Mouse (Mus musculus) heart, postnatal 25 days (tissue): ENCODE measurements around the gene Fgfr2. TPM values are rescaled to one million over a fixed set of nuclear protein-coding genes. Genes with fewer than 3 reads are reported as not detected.
"Not testable (repeated sequence)": the region's sequence is repeated elsewhere in the genome, so short reads cannot be mapped to it uniquely, and the experiment has no call there.

Source experiments
- DNase-seq: peaks from one replicate; pipeline ENCODE4 v3.0.0; 2022; ENCODE audit warnings: low spot score
- intact Hi-C: fragments of 180-260 bp; cut with DNase I; formaldehyde crosslinking; loops from one replicate; pipeline ENCODE4 v1.15.1; 2025
- total RNA-seq, 2 experiments: library from RNA; stranded (reverse); gene quantifications; 2 replicates each; pipeline ENCODE4 v1.2.3; 2021

Gene Fgfr2
- total RNA-seq, 2 experiments from 2014 or later, result 1.7 to 1.8 TPM

DNA sequence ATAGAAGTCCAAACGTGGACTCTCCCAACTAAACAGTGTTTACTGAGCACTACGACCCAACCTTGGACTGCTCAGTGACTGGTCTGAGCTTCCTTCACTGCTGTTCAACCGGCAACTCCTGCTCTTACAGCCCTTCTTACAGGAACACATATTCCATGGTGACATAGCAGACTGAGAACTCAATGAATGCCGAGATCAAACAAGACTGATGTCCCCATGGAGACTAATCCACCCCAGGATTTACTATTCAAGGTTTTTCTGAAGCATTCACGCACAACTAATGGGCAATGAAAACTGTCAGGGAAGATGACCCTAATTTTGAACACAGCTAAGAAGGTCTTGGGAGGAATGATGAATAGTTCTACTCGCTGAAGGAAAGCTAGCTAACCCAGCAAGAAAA, 2650.5 kb downstream of the Fgfr2 start:
- intact Hi-C loops, result no loop called here
- no peak for DNase-seq

DNA sequence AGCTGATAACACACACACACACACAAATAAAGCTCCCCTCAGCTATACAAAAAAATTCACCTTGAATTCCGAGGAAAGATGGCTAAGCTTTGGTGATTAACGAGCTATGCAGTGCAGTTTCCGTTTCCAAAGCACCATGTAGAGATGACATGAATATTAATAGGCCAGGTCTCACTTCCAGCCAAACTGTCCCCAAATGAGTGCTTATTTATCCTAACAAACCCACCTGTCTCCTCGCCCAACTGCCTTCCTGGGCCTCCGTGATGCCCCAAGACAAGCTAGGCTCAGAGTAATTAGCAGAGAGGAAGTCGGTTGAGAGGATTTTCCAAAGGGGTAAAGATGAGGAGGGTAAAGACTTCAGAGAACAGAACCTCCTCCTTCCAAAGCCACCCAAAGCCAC, 2652.1 kb downstream of the Fgfr2 start:
- no peak for DNase-seq
- intact Hi-C loops, result no loop called here

DNA sequence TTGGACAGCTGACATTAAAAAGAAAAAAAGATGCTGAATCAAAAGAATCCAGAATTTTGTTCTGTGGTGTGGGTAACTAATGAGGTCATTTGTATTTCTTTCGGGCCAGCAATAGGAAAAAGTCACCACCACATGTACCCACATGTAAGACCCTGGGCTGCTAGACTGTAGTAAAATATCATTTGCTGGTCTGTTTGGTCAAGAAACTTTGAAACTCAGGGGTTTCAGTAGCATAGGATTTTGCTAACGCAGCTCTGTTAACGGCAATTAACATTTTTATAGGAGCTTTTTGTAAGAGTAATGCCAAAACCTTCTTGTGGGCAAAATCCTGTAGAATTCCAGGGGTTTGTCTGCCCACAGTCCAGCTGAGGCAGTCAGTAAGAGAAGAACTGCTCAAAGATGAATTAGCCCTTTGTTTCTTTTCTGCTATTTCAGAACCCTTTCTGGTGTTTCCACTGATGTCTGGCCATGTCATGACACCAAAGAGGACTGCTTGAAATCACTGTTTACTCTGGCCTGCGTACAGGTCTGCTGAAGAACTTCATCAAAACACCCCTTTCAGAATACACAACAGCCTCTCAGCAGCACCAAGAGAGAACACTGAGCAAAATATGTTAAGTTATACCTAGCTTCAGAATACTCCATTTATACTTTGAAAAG, 2667.4 kb downstream of the Fgfr2 start:
- intact Hi-C loops, result no loop called here
- no peak for DNase-seq

DNA sequence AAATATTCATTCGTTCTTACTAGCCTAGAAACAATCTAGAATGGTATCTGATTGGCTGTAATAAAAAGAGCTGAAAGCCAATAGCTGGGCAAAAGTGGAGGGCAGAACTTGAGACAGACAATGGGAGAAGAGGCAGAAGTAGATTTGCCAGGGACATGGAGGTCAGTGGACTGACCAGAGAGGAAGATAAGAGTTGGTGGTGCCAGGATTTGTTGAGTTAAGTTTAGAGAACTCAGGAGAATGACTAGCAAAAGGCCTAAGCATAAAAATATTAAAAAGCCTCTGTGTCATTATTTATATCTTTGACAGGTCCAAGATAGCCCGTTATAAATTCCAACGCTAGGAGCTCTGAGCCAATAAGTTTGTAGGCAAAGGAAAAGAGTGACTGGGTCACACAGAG, 2668.9 kb downstream of the Fgfr2 start:
- intact Hi-C loops, result no loop called here

DNA sequence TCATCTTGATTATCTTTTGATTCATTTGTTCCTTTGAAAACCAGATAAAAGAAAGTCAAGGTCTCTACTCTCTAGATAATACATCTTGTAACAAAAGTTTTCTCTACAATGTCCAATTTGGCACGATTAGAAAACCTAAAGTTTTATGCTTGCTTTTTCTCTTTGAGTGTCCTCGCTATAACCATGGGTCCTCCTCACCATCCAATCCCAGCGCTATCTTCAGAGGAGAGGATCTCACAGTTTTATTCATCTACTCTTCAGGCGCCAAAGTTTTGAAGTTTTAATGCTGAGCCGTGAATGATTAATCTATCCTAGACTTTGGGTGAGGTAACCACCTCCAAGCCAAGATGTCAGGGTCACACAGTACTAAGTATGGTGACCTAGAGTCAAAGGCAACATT, 2687.4 kb downstream of the Fgfr2 start:
- DNase-seq, result no peak
- intact Hi-C loops, result no loop called here

More for the DNA sequence above, 2668.9 kb downstream of the Fgfr2 start:
- no peak for DNase-seq

DNA sequence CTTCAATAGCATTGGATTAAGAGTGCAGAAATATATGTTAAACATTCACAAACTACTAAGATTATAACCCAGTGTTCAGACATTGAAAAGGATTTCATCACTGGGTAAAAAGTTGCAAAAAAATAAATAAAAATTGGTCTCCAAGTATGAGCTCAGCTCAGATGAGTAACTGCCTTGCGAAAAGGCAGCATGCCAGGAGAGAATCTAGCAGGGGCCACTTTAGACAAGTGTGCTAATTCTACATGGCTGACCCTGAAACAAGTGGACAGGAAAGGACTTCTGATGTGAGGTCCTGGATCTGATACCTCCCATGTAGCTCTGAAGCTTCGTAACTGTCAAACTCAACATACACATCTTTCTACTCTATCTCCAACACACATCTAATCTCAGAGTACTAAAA, 2691.0 kb downstream of the Fgfr2 start:
- DNase-seq, result no peak
- intact Hi-C loops, result no loop called here

DNA sequence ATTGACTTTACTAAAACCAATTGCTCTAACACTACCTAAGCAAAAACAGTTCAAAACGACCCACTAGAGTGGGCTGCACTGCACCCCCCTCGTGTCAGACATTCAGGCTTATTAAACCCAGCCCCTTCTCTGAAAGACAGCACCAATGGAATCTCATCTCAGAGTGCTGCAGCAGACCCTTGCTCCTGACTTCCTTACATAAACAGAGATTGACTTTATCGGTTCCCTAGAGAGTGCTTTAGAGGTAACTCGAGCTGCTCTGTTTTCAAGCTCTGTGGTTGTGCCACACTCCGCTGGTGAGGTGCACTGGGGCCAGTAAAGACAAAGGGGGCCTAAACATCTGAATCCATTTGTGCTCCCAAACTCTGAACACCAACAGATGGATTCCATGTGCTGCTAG, 2696.6 kb downstream of the Fgfr2 start:
- DNase-seq, result no peak
- intact Hi-C loops, result no loop called here

DNA sequence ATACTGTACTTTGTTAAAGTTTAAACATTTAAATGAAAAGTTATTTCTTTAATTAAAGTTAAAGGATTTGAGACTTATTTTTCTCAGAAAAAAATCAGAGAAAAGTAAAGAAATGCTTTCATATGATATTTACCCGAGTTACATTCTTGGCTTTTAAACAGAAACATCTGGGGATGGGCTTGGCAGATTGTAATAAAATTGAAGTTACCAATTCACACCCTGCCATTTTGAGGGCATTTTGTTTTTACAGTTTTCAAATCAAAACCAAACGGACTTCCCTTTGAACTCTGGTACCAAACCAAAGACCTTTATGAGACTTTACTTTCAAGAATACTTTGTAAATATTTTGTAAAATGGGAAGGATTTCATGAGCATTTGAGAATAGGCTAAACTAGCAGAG, 2697.2 kb downstream of the Fgfr2 start:
- intact Hi-C loops, result no loop called here
- no peak for DNase-seq

DNA sequence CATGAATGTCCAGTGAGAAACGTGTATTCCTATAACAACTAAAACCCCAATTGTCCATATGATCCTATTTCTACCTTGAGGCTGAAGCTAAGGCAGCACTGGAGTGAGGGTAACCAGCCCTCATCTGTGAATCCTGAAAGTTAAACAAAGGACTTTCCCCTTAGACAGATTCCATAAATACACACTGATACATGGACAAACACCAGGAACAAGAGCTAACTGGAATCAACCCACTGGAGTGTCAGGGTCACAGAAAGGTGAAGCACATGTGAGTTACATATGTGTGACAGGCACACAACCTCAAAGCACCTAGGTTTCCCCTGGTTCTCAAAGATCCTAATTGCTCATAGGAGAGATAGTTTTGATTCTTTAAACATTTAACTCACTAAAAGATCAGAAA, 2703.2 kb downstream of the Fgfr2 start:
- intact Hi-C loops, result no loop called here

DNA sequence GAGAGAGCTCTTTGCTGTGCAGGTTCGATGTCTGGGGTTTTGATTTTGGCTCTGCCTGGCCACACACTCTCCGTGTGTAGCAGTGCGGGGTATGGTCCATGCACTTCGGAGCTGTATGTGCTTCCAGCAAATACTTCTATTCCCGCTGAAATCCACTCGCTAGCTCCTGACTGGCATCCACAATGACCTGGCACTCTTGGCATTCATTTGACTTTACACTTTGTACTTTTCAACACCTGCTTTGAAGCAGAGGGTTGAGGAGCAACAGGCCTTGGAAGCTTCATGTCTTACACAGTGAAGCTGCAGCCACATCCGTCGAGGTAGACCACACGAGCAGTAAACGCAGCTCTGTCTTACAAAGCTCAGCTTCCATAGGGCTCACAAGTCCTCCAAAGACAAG, 2715.5 kb downstream of the Fgfr2 start:
- intact Hi-C loops, result no loop called here
- DNase-seq, result no peak

More for the DNA sequence above, 2703.2 kb downstream of the Fgfr2 start:
- DNase-seq, result no peak

DNA sequence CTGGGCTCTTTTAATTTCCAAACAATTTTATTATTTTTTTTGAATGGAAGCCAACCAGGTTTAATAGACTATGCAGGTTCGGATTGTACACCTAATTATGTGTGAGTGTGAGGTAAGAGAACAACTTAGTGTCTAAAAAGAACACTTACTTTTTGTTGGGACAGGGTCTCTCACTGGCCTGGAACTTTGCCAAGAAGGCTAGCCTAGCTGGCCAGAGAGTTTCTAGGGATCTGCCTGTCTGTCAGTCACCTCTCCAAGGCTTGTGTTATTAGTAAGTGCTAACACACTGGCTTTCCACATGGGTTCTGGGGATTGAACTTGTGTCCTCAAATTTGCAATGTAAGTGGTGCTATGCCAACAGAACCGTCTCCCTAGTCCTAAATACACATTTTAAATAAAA, 2719.8 kb downstream of the Fgfr2 start:
- DNase-seq, result no peak
- intact Hi-C loops, result no loop called here

DNA sequence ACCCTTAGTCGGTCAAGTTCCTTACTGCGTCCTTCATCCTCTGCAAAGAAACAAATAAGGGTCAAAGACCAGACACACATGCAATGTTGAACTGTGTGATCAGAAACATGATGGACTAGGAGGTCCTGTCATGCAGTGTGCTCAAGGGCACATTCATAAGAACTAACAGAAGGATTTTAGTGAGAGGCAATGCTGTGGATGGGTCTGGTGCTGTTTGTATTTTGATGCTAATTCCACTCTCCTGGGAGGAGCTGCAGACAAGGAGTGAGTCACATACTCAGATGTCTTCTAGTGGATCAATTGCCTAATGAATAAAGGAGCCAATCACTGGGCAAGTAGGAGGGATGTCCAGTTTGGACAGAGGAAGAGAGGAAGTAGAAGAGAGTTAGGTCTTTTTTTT, 2728.5 kb downstream of the Fgfr2 start:
- intact Hi-C loops, result no loop called here
- DNase-seq, result no peak

DNA sequence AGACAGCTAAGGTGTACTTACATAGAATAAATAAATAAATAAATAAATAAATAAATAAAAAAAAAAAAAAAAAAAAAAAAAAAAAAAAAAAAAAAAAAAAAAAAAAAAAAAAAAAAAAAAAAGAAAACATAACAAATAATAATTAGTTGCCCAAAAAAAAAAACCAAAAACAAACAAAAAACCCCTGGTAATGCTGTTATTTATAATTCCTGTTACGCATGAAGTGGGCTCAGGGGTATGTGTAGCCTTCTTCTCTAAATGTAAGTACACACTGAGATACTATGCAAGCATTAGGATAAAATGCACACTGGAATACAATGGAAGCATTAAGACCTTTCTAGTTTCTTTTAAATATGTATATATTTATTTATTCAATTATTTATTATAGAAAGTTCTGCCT, 2733.1 kb downstream of the Fgfr2 start:
- DNase-seq, intact Hi-C loops: not testable (repeated sequence)

DNA sequence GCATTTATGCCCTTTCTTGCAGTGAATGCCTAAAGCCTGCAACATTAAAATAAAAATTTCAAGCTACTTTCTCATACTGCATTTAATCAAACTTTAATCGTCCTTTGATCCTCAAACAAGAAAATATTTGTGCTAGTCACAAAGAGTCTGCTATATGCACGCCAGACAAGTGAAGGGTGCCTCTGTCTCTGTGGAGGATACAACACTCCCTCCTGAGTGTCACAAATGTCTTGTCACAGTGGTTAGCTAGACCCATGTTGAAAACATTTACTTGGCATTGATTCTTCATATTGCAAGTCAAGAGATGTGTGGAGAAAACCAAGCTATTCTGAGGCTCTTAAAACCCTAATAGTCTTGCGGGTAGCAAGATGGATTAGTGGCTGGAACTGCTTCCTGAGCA, 2736.8 kb downstream of the Fgfr2 start:
- no peak for DNase-seq
- intact Hi-C loops, result loop anchor here (10.0 kb wide), 1 partner anchor 112 kb away; no protein-coding TSS in a partner anchor

DNA sequence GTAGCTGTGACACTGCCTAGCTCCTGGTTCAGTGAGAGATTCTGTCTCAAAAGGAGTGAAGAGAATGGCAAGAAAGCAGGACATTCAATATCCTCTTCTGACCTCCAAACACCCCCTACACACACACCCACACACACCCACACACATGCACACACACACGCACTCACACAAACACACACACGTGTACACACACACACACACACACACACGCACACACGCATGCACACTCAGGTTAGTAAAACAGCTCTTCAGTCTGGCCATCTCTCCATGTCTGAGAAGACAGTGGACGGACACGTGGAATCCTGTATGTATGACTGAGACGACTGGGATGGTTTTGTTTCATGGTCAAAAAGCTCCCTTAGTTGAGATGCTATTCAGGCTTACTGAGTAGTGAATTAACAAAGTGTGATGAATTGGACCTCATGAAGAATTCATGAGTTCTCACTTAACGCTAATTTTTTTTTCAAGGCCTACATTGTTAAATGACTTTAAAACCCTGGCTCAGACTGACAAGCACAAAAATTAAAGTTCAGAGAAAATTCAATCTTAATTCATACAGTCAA, 2737.3 kb downstream of the Fgfr2 start:
- DNase-seq, result no peak
- intact Hi-C loops, result loop anchor here (10.0 kb wide), 1 partner anchor 111 kb away; no protein-coding TSS in a partner anchor

DNA sequence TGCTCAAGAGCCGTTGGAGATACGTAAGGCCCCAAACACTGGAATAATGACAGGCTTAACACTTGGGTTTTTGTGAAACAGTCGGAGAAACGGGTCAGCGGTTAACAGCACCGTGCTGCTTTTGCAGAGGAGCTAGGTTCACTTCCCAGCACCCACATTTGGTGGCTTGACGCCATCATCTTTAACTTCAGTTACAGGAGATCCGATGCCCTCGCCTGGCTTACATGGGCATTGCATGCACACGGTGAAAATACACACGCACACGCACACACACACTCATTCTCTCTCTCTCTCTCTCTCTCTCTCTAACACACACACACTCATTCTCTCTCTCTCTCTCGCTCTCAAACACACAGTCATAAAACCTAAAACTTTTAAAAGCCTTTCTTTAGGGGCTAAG, 2741.0 kb downstream of the Fgfr2 start:
- no peak for DNase-seq
- intact Hi-C loops, result loop anchor here (5.0 to 10.0 kb wide), 2 partner anchors 107 to 735 kb away; no protein-coding TSS in a partner anchor

DNA sequence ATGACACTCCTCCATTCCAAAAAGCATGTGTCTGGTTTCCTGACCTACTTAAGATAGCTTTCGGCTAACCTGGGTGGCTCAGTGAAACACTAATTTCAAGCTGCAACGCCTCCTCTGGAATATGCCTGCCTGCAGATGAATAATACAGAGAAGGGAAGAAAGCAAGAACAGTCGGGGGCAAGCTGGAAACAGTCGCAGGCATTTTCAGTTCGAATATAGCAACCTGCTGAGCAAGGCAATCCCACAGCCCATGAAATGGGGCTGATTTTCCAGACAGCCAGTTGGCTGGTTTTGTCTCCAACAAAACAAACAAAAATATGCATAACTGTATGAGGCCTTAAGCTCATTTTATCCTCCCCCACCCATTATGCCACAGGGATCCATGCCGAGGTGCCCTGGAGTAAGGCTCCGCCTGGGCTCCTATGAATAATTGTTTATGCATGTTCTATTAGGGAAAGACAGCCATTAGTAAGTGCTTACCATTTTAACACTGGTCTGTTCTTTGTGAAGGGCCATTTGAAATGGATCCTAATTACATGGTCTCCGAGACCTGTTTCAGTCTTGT, 2741.7 kb downstream of the Fgfr2 start:
- intact Hi-C loops, result loop anchor here (5.0 to 10.0 kb wide), 2 partner anchors 107 to 734 kb away; no protein-coding TSS in a partner anchor
- DNase-seq, result no peak

DNA sequence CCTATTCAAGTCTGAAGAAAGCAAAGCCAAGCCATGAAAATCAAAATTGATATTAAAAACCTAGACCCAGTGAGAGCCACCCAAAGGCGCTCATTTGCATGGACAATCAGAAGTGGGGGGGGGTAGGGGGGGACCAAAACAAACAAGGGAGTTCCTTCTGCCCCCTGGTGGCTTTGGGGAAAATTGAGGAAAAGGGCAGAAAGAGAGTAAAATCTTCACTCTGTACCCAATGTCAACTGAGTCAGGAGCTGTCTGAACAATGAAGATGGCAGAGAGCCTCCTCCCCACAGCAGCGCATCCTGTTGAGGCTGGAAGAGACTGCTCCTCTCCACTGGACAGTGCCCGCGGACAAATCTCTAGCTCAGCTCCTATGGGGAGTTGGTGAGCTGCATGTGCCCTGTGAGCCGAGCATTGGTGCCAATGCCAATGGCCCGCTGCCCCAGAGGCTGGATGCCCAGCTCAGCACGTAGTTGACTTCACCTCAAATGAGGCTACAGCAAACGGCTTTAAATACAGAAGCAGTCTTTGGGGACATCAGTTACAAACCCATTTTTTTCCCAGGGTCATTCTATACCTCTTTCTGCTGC, 2742.3 kb downstream of the Fgfr2 start:
- intact Hi-C loops, result loop anchor here (5.0 to 10.0 kb wide), 2 partner anchors 106 to 734 kb away; no protein-coding TSS in a partner anchor
- DNase-seq, result no peak

DNA sequence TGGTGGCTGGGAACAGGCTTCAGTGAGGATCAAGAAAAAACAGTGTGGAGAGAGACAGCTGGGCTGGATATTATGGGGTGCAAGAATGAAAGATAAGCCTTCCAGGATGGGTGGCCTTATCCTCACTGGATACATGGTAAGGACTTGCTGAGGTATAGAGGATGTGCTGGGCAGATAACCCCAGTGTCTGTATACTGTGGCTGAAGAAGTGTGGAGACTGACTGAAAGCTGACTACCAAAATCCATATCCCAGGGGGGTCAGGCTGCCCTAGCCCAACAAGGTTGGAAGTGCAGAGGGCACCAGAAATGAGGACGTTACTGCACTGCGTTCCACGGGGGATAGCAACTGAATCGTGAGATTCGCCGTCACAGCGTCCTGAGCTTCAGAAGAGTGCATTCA, 2742.8 kb downstream of the Fgfr2 start:
- no peak for DNase-seq
- intact Hi-C loops, result loop anchor here (5.0 to 10.0 kb wide), 2 partner anchors 106 to 733 kb away; no protein-coding TSS in a partner anchor

DNA sequence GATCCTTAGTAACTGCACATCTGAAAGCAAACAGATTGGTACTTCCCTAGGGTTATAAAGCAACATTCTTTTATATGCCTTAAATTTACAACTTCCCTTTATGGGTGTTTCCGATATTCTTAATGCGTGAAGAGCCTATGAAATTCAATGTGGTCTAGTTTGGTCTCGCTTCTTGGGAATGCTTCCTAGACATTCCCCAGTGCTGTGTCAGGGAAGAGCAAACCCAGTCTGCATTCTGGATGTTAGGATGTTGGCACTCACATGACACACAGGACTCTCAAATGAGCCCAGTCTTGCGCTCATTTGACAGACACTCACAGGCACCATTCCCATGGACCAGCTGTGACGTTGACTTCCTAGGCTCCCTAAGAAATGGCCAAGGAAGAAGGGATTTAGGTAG, 2743.3 kb downstream of the Fgfr2 start:
- intact Hi-C loops, result loop anchor here (5.0 to 10.0 kb wide), 2 partner anchors 105 to 733 kb away; no protein-coding TSS in a partner anchor
- DNase-seq, result no peak

DNA sequence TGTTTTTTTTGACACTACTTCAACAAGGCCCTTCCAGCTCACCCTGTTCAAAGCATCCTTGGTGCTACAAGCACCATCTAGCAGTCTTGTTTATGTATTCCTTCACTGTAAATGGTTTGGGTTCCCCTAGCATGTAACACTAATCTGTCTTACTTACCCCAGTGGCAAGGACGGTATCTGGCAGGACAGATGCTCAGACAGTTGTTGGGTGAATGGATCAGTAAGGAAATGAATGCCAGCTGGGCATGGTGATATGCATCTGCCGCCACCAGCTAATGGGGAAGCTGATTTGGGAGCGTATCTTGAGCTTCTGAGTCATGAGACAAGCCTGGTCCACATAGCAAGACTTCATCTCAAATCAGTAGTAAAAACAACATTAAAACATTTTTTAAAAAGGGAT, 2744.8 kb downstream of the Fgfr2 start:
- intact Hi-C loops, result no loop called here
- no peak for DNase-seq
